Mouse (Mus musculus) bone marrow, adult 2 months (tissue): ENCODE data around the gene Ltb. TPM values are rescaled to one million over a fixed set of nuclear protein-coding genes. Genes with fewer than 3 reads are reported as not detected.
A peak's percentile ranks its signal among the peaks of the same experiment; 100 is the strongest.
"Not testable (repeated sequence)": the region's sequence is repeated elsewhere in the genome, so short reads cannot be mapped to it uniquely, and the experiment has no call there.

Source experiments
- H3K27ac ChIP-seq: fragments of 200-500 bp; 2 replicates; pipeline ENCODE4 v1.5.1; 2012; ENCODE audit warnings: low read depth, mild to moderate bottlenecking, control low read depth, inconsistent platforms, low read length; ENCODE audit not compliant: control insufficient read depth, poor library complexity, insufficient read depth
- H3K4me1 ChIP-seq: fragments of 200-500 bp; 2 replicates; pipeline ENCODE4 v1.6.1; 2011; ENCODE audit warnings: low read length; ENCODE audit not compliant: control insufficient read depth, insufficient read depth
- H3K4me3 ChIP-seq: fragments of 200-500 bp; replicated peaks from 2 replicates; pipeline ENCODE3; 2011; ENCODE audit warnings: mild to moderate bottlenecking, low read depth, low read length, control low read depth; ENCODE audit not compliant: control insufficient read depth
- CTCF ChIP-seq: fragments of 200-500 bp; IDR thresholded peaks from 2 replicates; pipeline ENCODE4 v1.5.1; 2011; ENCODE audit warnings: low read length, control low read depth; ENCODE audit not compliant: control insufficient read depth, insufficient read depth
- POLR2A ChIP-seq: fragments of 200-500 bp; IDR thresholded peaks from 2 replicates; pipeline ENCODE4 v1.6.1; 2011; ENCODE audit warnings: low read depth, mild to moderate bottlenecking, control low read depth, low read length, borderline replicate concordance; ENCODE audit not compliant: control insufficient read depth
- WGBS: fragments of 180-500 bp; shearing (Covaris S2); methylation state at CpG from one replicate; pipeline ENCODE4 v1.1.7; 2018; 5-methylcytosine and 5-hydroxymethylcytosine counted together
- polyA plus RNA-seq: library from polyadenylated mRNA; stranded (reverse); fragments of >200 nt; gene quantifications from 2 replicates; pipeline ENCODE4 v1.2.4, GENCODE M21; 2011; ENCODE audit warnings: low replicate concordance; ENCODE audit not compliant: missing spikeins, insufficient read depth, insufficient read length

The Ltb gene
- polyA plus RNA-seq, 1 experiment, result 66.2 TPM

DNA sequence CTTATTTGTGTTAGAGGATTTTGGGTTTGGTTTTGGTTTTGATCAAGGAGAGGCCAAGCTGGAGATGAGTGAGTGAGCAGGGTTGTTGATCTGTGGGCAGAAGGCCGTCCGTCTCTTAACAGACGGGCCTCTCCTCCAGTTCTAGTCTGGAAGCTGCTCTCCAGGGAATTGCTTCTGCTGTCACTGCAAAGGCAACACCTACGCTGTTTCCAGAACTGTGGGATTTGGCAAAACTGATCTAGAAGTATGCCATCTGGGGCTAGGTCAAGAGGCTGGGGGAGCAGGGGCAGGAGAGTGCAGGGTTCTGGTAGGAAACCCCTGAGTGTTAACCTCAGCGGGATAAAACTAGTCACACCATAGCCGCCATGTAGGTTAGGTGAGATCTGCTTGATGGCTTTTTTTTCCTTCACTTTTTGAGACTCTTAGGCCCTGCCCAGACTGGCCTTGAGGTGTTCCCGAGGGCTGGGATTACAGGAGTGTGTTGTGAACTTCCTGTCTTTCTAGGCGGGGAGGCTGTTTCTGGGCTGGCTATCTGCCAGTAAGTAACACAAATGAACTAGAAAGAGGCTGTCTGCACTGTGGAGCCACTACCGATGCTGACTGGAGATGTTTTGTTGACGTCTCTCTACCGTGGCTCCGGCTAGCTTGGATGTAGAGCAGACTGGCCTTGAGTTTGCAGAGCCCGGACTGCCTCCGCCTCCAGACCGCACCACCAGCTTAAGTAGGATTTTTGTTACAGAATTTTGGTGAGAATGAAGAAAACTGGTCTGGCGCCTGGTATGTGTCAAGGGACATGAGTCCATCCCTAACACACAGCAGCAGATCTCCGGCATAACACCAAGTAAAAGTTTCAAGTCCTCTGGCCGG, 39.1 kb downstream of the Ltb start, which contains the start of gene Atp6v1g2:
Gene Atp6v1g2, plus strand, starts transcription at position 547 of the 867 bp plus-strand sequence.
- WGBS, result 15% methylated on average over 18 of the region's 18 CpGs
- Histone ChIP-seq H3K27ac (peak within 1 kb of the TSS; percentile 95), H3K4me1 (peaks cover 9% of the 10 kb centered on the region), H3K4me3 (peak within 1 kb of the TSS; percentile 77)
- TF ChIP-seq POLR2A, result no peak
- no peak for TF ChIP-seq CTCF

DNA sequence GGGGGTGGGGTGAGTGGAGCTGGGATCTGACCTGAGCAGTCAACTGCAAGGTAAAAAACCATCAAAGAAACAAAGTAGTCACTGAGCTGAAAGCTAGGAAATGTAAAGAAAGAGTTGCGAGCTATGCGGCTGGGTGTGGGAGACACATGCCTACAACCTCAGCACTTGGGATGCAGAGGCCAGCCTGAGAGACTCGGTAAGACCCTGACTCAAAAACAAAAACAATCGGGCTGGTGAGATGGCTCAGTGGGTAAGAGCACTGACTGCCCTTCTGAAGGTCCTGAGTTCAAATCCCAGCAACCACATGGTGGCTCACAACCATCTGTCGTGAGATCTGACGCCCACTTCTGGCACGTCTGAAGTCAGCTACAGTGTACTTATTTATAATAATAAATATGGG, 39.9 kb downstream of the Ltb start:
- Histone ChIP-seq H3K4me3 (peak overlapping the region; percentile 39), H3K27ac (peak overlapping the region; percentile 95; the same call in 1 of the 2 replicates)
- not testable (repeated sequence) for H3K4me1 ChIP-seq
- 44% methylated on average over 7 of the region's 7 CpGs for WGBS

DNA sequence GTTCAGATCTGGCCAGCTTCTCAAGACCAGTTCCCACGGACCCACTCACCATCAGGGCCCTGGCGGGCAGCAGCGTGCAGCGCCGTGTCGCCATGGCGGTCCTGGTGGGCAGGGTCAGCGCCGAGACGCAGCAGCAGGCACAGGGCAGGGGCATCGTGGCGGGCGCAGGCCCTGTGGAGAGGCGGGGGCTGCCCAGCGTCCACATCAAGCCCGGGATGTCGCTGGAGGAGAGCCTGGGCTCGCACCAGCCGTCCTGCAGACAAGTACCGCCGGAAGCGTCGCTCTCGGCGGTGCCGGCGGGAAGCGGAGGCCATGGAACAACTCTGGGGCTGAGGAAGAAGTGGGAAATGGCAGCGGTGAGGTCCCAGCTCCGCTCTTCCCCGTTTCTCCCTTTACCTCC, 40.7 kb downstream of the Ltb start:
- peak overlapping the region; percentile 77 for H3K4me3 ChIP-seq
- peaks cover 9% of the 10 kb centered on the region for H3K4me1 ChIP-seq
- TF ChIP-seq POLR2A, result peak; percentile 60; the same call in 1 of the 2 replicates
- TF ChIP-seq CTCF, result 0 out of 2 replicates have a peak, but pooled peaks have one; percentile 8
- WGBS, result 3% methylated on average over 31 of the region's 31 CpGs
- peak overlapping the region; percentile 95 for H3K27ac ChIP-seq

DNA sequence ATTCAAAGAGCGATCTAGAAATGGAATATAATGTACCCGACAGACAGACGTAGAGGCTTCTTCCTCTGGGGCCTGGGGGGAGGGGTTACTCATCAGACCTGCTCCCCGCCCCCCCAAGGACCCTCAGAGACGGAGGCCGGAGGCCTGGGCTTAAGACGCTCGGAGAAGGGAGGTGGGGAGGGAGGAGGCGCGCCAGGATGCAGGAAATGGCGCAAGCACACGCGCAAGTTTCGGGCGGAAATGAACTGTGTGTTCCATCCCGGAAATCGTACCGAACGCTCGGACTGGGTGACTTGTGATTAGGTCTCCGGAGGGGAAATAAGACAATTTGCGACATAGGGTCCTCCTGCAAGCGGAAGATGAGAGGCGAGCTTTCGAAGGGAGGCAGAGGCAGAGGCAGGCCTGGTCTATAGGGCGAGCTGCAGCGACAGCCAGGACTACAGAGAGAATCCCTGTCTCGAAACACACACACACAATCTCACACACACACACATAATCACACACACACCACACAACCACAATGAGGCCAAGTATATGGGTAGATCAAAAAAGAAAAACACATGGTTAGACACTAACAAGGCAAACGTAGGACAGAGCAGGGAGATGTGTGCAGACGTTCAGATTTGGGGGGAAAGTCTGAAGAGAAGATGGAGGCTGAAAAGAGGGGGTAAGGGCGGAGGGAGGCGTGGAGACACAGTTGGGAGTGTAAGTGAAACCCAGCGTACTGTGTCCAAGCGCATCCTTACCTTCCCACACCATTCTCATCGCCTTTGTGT, 41.6 kb downstream of the Ltb start, which contains the start of gene Nfkbil1:
Gene Nfkbil1, minus strand, starts transcription at position 179 of the 776 bp plus-strand sequence.
- Histone ChIP-seq H3K4me1 (peaks cover 9% of the 10 kb centered on the region), H3K4me3 (peak within 1 kb of the TSS; percentile 86), H3K27ac (peak within 1 kb of the TSS; percentile 95)
- TF ChIP-seq POLR2A (peak; percentile 66), CTCF (peak; percentile 14; the same call in 1 of the 2 replicates)
- under 1% methylated on average over 35 of the region's 35 CpGs for WGBS

DNA sequence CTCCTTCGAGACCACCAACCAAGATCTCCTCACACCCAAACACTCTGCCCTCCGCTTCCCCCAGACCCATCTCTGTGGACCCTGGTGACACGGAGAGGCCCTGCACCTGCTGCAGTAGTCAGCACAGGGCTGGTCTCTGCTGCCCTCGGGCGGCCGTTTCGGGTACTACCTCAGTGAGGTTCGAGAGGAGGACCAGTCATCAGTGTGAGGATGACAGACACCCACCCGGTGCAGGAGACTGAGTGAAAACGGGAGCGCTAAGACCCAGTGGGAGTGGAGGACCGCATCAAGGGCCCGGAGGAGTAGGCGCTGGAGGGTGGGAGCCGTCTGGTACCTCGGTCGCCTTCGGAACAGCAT, 42.1 kb downstream of the Ltb start:
- Histone ChIP-seq H3K4me1 (peaks cover 5% of the 10 kb centered on the region), H3K4me3 (peak overlapping the region; percentile 86), H3K27ac (peak overlapping the region; percentile 91)
- WGBS, result 2% methylated on average over 18 of the region's 18 CpGs
- TF ChIP-seq POLR2A (no peak), CTCF (peak; percentile 98)

DNA sequence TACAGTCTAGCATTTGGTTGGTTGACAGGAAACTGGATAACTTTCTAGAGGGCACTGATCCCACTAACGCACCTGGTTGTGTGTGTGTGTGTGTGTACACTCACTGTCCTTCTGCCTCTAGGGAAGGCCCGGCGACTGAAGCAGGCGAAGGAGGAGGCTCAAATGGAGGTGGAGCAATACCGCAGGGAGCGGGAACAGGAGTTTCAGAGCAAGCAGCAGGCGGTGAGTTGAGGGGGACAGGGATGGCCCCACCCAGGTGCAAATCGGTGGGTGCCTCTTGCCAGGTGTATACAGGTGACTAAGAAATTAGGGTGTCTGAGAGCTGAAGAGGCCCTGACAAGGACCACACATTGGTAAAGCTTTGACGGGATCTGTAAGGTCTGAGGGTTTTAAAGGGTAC, 42.8 kb downstream of the Ltb start:
- WGBS, result 88% methylated on average over 9 of the region's 9 CpGs

DNA sequence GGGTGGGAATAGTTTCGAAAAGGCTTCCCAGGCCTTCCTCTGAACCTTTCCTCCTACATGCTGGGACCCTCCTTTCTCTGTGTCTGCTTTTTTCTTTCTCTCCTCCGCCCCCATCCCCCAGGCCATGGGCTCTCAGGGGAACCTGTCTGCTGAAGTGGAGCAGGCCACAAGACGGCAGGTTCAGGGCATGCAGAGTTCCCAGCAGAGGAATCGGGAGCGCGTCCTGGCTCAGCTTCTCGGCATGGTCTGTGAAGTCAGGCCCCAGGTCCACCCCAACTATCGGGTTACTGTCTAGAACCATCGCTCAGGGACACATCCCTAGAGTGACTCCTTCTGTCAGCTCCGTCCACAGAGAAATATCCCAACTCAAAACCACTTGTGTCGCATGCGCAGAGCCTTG, 43.3 kb downstream of the Ltb start:
- TF ChIP-seq CTCF (no peak), POLR2A (no peak)
- peaks cover 1% of the 10 kb centered on the region for H3K4me1 ChIP-seq
- 93% methylated on average over 12 of the region's 12 CpGs for WGBS

More for the DNA sequence above, 42.8 kb downstream of the Ltb start:
- no peak for TF ChIP-seq CTCF
- TF ChIP-seq POLR2A, result no peak
- H3K4me1 ChIP-seq, result peaks cover 1% of the 10 kb centered on the region
- no peak overlapping the region for H3K27ac ChIP-seq
- H3K4me3 ChIP-seq, result no peak overlapping the region

DNA sequence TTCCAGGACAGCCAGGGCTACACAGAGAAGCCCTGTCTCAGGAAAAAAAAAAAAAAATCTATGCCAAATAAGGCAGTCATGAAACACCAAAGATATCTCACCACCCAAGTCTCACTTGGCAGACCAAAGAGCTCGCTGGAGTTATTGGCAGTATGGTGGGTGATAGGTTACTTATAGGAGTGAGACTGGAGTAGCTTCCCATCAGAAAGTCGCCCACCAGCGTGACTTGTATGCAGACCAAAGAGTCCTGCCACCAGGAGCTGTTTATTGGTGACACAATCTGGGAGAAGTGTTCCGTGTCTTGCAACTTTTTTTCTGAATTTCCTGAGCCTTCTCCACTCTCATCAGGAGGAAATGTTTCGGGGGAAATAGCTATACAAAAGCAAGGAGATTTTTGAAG, 45.5 kb downstream of the Ltb start:
- no peak overlapping the region for H3K4me3 ChIP-seq

More for the DNA sequence above, 43.3 kb downstream of the Ltb start:
- Histone ChIP-seq H3K27ac (no peak overlapping the region), H3K4me3 (no peak overlapping the region)

More for the DNA sequence above, 45.5 kb downstream of the Ltb start:
- no peak overlapping the region for H3K27ac ChIP-seq
- no peak for TF ChIP-seq CTCF
- TF ChIP-seq POLR2A, result no peak
- WGBS, result 64% methylated on average over 5 of the region's 5 CpGs
- peaks cover 5% of the 10 kb centered on the region for H3K4me1 ChIP-seq
